Mouse (Mus musculus) ES-Bruce4 (cell line): Measurements from ENCODE around the gene Cd44.

Experiments
- CTCF ChIP-seq: IDR thresholded peaks from one replicate; pipeline ENCODE4 v1.8.1; 2011; ENCODE audit warnings: low read depth, low read length
- POLR2A ChIP-seq: IDR thresholded peaks from one replicate; pipeline ENCODE4 v1.8.1; 2011; ENCODE audit warnings: low read length; ENCODE audit not compliant: insufficient read depth

DNA sequence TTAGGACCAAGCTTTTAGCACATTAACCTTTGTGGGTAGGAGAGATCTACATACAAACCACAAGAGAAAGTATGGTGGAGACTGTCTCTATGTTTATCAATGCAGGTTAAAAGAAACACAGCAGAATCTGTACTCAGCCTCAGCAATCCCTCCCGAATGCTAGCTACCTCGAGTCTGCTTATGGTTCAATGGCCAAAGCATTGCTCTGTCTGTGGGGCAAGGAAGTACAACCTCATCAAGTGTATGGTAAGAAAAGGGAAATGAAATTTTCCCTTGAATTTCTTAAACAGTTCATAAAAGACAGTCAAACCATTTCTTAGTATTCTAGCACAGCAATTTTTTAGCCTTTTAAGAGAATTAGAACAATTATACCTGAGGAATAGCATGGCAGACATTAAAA lies 109.8 kb downstream of the Cd44 start:
- TF ChIP-seq CTCF (no peak), POLR2A (no peak)
